Mouse (Mus musculus) erythroid progenitor cell, adult 5-6 weeks (primary cell): ENCODE results near the gene Nfib. TPM values are rescaled to one million over a fixed set of nuclear protein-coding genes. Genes with fewer than 3 reads are reported as not detected.

ENCODE experiments used
- ATAC-seq: replicated peaks from 2 replicates; pipeline ENCODE4 v1.8.0; 2016; ENCODE audit warnings: moderate number of reproducible peaks, mild to moderate bottlenecking, moderate TSS enrichment, inconsistent platforms; ENCODE audit not compliant: poor library complexity, low FRiP score, severe bottlenecking
- total RNA-seq, 2 experiments: library from RNA; stranded (forward) in 1 of 2; stranded (reverse) in 1 of 2; fragments of 150-400 nt in 1 of 2; fragments of 186-747, 209-891 nt in 1 of 2; gene quantifications; 2 replicates each; pipeline versions ENCODE4 v1.2.3 to v1.2.4; 2015 to 2017; ENCODE audit warnings: low replicate concordance in 2 of 2

Gene Nfib
- total RNA-seq, 2 experiments from 2014 or later, result 1.3 TPM; not detected in 1

- ATAC-seq, result no peak
Measured at GRCm38 (mm10) chr4:82338481-82338880, 367.1 kb downstream of the Nfib start.

DNA sequence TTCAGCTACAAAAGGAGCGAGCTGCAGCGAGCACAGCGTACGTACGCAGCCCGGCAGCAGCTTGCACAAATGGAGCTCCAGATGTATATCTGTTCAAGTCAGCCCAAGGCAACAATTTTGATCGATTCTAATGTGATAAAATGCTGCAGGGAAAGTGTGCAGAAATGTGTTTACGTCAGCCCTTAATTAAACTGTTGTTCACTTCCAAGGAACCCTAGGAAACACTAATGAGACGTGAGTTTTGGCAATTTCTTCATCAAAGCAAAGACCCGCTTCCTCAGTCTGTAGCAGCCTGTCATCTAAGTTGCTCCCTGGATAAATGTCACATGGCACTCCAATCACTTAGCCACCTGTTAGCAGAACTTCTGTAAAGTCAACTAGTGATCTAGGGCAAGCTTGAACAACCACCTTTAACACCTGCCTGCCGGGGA lies 368.6 kb downstream of the Nfib start:
- no peak for ATAC-seq

- no peak for ATAC-seq
Measured at GRCm38 (mm10) chr4:82335266-82335865, 370.2 kb downstream of the Nfib start.

DNA sequence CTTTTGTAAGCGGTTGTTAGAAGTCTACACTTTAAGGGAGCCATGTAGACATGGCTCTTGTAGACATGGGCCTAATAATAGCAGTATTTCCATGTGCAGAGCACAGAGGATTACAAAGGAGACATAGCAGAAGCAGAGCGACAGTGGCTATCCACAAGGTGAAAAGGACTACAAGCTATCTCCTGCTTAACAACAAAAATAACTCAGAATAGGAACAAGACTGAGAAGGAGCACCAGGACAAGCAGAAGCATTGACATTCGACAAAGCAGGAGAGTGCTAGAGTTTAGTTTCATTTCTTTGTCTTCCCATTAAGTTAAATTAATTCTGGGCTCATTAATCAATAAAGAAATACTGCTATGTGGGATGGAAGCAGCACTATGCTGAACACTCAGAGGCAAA lies 372.1 kb downstream of the Nfib start:
- ATAC-seq, result no peak

- ATAC-seq, result no peak
Measured at GRCm38 (mm10) chr4:82330095-82330494, 375.5 kb downstream of the Nfib start.

DNA sequence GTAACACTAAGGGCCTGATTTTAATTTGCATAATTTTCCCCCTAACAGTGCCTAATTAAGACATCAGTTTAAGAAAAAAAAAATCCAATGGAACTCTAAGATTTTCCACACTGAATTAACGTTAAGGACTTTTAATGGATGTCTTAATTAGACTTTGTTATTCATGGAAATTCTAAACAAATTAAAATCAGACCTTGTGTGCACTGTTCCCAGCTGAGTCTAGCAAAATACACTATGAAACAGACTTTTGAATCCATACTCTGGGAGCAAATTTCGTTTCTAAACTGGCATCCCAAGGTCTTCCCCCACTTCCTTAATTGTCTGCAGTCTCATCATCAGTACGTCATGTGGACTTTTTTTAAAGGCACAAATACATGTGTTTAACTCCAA lies 379.4 kb downstream of the Nfib start:
- no peak for ATAC-seq

GRCm38 (mm10) chr4:82325409-82326139 lies 380.0 kb downstream of the Nfib start:
- no peak for ATAC-seq

DNA sequence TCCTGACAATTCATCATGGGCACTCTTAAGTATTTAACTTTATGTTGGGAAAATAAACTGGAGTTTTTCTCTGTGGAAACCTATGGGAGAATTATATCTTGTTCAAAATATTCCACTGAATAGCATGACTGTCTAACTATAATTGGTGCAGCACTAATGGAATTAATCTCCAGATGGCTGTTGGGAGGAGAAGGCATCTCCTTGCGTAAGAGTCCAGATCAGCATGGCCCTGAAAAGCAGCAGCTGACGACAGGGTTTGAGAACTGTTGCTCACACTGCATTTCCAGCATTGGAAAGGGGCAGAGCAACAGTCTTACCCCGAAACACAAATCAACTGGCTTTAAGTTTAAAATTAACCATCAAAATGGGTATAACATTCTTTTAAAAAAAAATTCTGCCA lies 380.6 kb downstream of the Nfib start:
- ATAC-seq, result no peak

DNA sequence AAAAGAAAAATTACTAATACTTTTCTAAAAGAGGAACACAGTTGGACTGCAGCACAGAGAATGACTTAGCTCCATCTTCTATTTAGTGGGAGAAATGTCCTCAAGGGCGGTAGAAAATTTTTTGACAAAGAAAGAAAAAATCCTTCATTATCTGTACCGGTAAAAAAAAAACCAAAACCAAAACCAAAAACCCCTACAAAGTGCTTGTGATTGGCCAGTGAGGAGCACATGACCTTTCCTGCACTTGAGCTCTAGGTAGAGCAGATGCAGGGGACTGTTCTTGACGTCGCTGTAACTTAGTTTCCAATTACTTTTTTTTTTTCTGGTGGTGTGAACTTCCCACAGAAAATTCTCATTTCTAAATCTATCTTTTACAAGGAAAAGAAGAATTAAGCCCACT lies 384.5 kb downstream of the Nfib start:
- no peak for ATAC-seq

- no peak for ATAC-seq
Measured at GRCm38 (mm10) chr4:82319388-82319787, 386.2 kb downstream of the Nfib start.

- no peak for ATAC-seq
Measured at GRCm38 (mm10) chr4:82316168-82316567, 389.4 kb downstream of the Nfib start.

GRCm38 (mm10) chr4:82315710-82316109 lies 389.8 kb downstream of the Nfib start:
- no peak for ATAC-seq

DNA sequence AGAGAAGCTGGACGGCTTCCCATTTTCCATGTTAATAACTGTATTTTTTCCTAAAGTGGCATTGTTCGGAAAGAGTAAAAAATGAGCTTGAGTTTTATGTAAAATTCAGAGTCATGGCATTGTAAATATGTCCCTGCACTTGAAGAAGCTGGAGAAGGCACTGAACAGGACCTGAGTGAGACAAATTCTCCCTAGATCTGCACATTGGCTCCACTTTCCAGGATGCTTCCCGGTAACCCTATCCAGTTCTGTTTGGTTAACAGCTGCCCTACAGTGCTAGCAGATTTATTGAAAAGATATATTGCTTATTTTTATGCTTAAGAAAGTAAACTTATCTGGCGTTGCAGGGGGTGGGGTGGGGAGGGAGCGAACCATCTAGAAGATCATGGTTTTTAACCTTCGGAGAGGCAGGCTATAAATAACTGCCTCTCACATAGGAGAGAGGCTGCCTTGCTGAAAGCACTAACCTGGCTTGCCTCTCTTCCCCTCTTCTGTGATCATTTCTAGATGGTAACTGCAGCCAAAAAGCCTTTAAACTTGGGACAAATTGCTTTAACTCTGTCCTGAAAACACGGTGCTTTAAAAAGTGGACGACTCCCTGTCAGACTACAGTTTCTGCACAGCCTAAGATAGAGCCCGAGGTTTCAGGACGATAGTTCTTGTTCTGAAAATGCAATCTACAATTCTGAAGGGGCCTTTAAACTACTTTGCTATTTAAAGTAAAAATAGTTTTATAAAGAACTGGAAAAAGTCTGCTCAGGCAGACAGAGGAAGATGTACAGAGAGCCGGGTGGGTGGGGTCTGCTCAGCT lies 394.4 kb downstream of the Nfib start:
- ATAC-seq, result no peak

- no peak for ATAC-seq
Measured at GRCm38 (mm10) chr4:82306045-82306444, 399.5 kb downstream of the Nfib start.

DNA sequence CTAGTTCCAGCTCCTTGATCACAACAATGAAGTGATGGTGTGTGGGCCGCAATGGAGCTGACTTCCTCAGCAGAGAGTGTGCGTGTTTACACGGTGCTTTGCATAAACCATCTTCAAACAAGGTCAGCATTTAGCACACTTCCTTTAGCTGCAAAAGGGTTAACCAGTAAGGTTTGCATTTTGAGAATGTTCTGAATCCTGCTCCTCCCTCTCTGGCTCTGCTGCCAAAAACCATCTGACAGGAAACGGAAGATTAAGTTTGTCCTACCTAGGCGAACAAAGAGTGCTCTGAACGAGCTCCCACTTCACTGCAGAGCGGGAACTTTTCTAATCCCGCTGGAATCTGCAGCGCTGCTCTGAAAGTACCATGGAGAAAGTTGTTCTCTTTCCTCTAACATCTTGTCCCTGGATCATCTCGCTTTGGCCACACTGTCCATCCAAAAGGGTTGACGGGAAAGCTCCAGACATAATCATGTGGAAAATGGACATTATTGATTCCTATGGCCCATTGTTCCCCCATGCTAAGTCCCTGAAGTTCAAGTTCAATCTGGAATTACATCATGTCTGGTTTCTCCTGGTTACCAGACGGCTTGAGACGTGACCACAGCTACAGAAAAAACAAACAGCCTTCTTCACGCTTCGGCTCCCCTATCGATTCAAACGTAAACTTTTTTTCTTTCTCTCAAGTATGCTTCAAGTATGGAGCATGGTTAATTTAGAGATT lies 401.2 kb downstream of the Nfib start:
- ATAC-seq, result no peak

GRCm38 (mm10) chr4:82303362-82303900 lies 402.1 kb downstream of the Nfib start:
- ATAC-seq, result no peak

GRCm38 (mm10) chr4:82302901-82303300 lies 402.6 kb downstream of the Nfib start:
- no peak for ATAC-seq

DNA sequence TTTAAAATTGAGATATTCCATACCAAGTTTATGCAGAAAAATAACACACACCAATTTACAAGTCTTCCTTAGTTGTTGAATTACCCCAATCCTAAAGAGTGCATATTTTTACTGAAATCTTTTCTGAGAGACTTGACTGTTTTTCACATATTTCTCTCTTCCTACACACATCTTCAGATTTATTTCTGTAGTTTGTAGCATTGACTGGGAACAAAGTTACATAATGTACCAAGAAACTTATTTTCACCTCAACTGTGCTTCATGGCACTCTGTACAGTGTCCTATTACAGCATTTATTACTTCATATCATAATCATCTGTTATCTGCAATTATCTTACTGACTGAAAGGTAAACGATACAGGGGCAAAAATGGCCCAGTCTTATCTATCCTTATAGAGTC lies 406.9 kb downstream of the Nfib start:
- no peak for ATAC-seq

DNA sequence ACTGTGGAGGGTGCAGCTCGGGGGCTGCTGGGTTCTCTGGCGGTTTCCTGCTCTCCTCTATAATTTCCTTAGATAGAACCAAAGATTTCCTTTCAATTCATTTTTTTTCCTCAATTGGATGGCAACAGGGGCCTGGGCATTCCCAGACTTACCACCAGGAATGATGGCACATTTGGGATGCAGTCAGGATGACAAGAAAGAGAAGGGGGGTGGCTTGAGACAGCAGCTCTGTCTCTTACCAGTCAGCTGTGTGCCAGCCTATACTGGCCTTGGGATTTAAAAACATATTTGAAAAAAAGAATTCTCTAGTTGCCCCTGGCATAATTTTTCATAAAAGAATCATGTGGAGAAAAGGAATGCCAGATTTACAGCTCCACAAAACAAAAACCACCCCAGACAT lies 408.0 kb downstream of the Nfib start:
- no peak for ATAC-seq

DNA sequence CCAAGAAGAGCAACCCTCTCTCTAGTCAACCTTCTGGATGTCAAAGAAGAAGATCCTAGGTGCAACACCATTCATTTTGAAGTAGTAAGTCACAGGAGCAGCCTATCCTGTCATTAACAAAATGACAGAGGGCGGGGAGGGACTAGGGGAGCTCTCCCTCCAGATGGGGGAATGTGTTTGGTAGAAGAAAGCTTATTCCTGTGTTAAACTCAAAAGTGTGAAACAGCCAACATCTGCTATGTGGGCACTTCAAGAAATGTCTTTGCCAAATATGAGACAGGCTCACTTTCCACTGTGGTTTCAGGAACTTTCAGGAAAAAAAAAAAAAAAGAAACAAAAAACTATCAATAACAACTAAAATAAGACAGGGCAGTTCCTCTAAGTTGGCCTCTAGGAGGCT lies 411.5 kb downstream of the Nfib start:
- no peak for ATAC-seq
